Mouse (Mus musculus) heart, embryonic 15.5 days (tissue): ENCODE results near the gene Cope. TPM values are rescaled to one million over a fixed set of nuclear protein-coding genes. Genes with fewer than 3 reads are reported as not detected.

Experiments
- ATAC-seq: fragments of 200-750 bp; cut with Nextera tagmentation; replicated peaks from 2 replicates; pipeline ENCODE4 v1.8.0; 2017; ENCODE audit warnings: low read depth, moderate TSS enrichment; ENCODE audit not compliant: insufficient number of reproducible peaks, insufficient read depth, low FRiP score
- H3K27ac ChIP-seq: fragments of 300-500 bp; sonication (generic); 2 replicates; pipeline ENCODE4 v1.5.1; 2015; ENCODE audit warnings: mild to moderate bottlenecking, inconsistent platforms
- H3K27me3 ChIP-seq: fragments of 300-500 bp; sonication (generic); 2 replicates; pipeline ENCODE4 v1.6.1; 2015; ENCODE audit warnings: inconsistent platforms
- H3K36me3 ChIP-seq: fragments of 300-500 bp; sonication (generic); 2 replicates; pipeline ENCODE4 v1.6.1; 2015; ENCODE audit warnings: mild to moderate bottlenecking, inconsistent platforms
- H3K4me1 ChIP-seq: fragments of 300-500 bp; sonication (generic); replicated peaks from 2 replicates; pipeline ENCODE4 v1.6.1; 2015; ENCODE audit warnings: inconsistent platforms
- H3K4me2 ChIP-seq: fragments of 300-500 bp; sonication (generic); 2 replicates; pipeline ENCODE4 v1.6.1; 2015; ENCODE audit warnings: inconsistent platforms, mild to moderate bottlenecking, moderate library complexity
- H3K4me3 ChIP-seq: fragments of 300-500 bp; sonication (generic); 2 replicates; pipeline ENCODE4 v1.5.1; 2015; ENCODE audit warnings: mild to moderate bottlenecking, inconsistent platforms
- H3K9ac ChIP-seq: fragments of 300-500 bp; sonication (generic); 2 replicates; pipeline ENCODE4 v1.6.1; 2015; ENCODE audit warnings: mild to moderate bottlenecking, inconsistent platforms
- H3K9me3 ChIP-seq: fragments of 300-500 bp; sonication (generic); replicated peaks from 2 replicates; pipeline ENCODE4 v1.6.1; 2016; ENCODE audit warnings: inconsistent platforms
- WGBS: fragments of 180-500 bp; shearing (Covaris S2); methylation state at CpG from one replicate; pipeline ENCODE4 v1.1.7; 2015; ENCODE audit warnings: mixed read lengths; 5-methylcytosine and 5-hydroxymethylcytosine counted together
- polyA plus RNA-seq: library from polyadenylated mRNA; unstranded; fragments of >200 nt; fragmentation: Nextera tagmentation; extraction: Ambion mirVana; gene quantifications from 2 replicates; pipeline ENCODE4 v1.2.1, GENCODE M21; 2015

Cope gene
- polyA plus RNA-seq: 241 and 335 TPM in 2 replicates

GRCm38 (mm10) chr8:70302358-70302890 is at the start of gene Cope, which contains the start of gene Ddx49:
Gene Cope (plus strand): TSS chr8:70302518.
Gene Ddx49 (minus strand): TSS chr8:70302489.
- H3K4me1 ChIP-seq: peaks cover 26% of the 10 kb centered on the region
- H3K27ac ChIP-seq: peak within 1 kb of the TSS; percentile 63
- ATAC-seq: peak; percentile 86
- under 1% methylated on average over 40 of the region's 40 CpGs for WGBS
- peak within 1 kb of the TSS; percentile 75 for H3K9ac ChIP-seq
- H3K36me3 ChIP-seq: peaks cover 48% of the 10 kb centered on the region
- no peaks in the 10 kb centered on the region for H3K27me3 ChIP-seq
- no peaks in the 10 kb centered on the region for H3K9me3 ChIP-seq
- H3K4me2 ChIP-seq: peak within 1 kb of the TSS; percentile 85
- peak within 1 kb of the TSS; percentile 64 for H3K4me3 ChIP-seq

GRCm38 (mm10) chr8:70254628-70255027 is 47.7 kb upstream of the Cope start:
- Histone ChIP-seq H3K27me3 (no peaks in the 10 kb centered on the region), H3K4me2 (no peak overlapping the region), H3K36me3 (peaks cover 91% of the 10 kb centered on the region), H3K9ac (no peak overlapping the region), H3K4me1 (peaks cover 19% of the 10 kb centered on the region), H3K4me3 (no peak overlapping the region), H3K9me3 (no peaks in the 10 kb centered on the region), H3K27ac (no peak overlapping the region)
- 83% methylated on average over 1 of the region's 1 CpGs for WGBS
- ATAC-seq: no peak

GRCm38 (mm10) chr8:70257456-70257855 is 44.9 kb upstream of the Cope start:
- no peaks in the 10 kb centered on the region for H3K9me3 ChIP-seq
- no peak for ATAC-seq
- 82% methylated on average over 3 of the region's 3 CpGs for WGBS
- no peak overlapping the region for H3K4me2 ChIP-seq
- no peak overlapping the region for H3K4me3 ChIP-seq
- H3K4me1 ChIP-seq: peaks cover 22% of the 10 kb centered on the region
- H3K36me3 ChIP-seq: peaks cover 94% of the 10 kb centered on the region
- H3K9ac ChIP-seq: no peak overlapping the region
- no peaks in the 10 kb centered on the region for H3K27me3 ChIP-seq
- H3K27ac ChIP-seq: no peak overlapping the region

GRCm38 (mm10) chr8:70258600-70258999 is 43.7 kb upstream of the Cope start:
- Histone ChIP-seq H3K9ac (no peak overlapping the region; the same call in 1 of the 2 replicates), H3K27me3 (no peaks in the 10 kb centered on the region), H3K4me3 (no peak overlapping the region), H3K4me2 (no peak overlapping the region), H3K4me1 (peaks cover 22% of the 10 kb centered on the region), H3K36me3 (peaks cover 94% of the 10 kb centered on the region), H3K27ac (peak overlapping the region; percentile 80), H3K9me3 (no peaks in the 10 kb centered on the region)
- ATAC-seq: peak; percentile 63
- 63% methylated on average over 5 of the region's 5 CpGs for WGBS

GRCm38 (mm10) chr8:70259043-70259442 is 43.3 kb upstream of the Cope start:
- no peaks in the 10 kb centered on the region for H3K9me3 ChIP-seq
- H3K27me3 ChIP-seq: no peaks in the 10 kb centered on the region
- peaks cover 22% of the 10 kb centered on the region for H3K4me1 ChIP-seq
- H3K9ac ChIP-seq: no peak overlapping the region
- H3K4me2 ChIP-seq: no peak overlapping the region
- peak overlapping the region; percentile 80 for H3K27ac ChIP-seq
- peaks cover 93% of the 10 kb centered on the region for H3K36me3 ChIP-seq
- peak; percentile 70 for ATAC-seq
- 25% methylated on average over 2 of the region's 2 CpGs for WGBS
- H3K4me3 ChIP-seq: no peak overlapping the region

- Histone ChIP-seq H3K4me2 (no peak overlapping the region), H3K4me1 (peaks cover 11% of the 10 kb centered on the region), H3K9ac (no peak overlapping the region), H3K9me3 (no peaks in the 10 kb centered on the region), H3K36me3 (peaks cover 20% of the 10 kb centered on the region), H3K27ac (no peak overlapping the region), H3K4me3 (no peak overlapping the region), H3K27me3 (no peaks in the 10 kb centered on the region)
- 76% methylated on average over 3 of the region's 3 CpGs for WGBS
- ATAC-seq: no peak
These were observed 34.6 kb upstream of the Cope start for GRCm38 (mm10) chr8:70267674-70268073.

- no peak for ATAC-seq
- Histone ChIP-seq H3K9me3 (no peaks in the 10 kb centered on the region), H3K27ac (no peak overlapping the region), H3K27me3 (no peaks in the 10 kb centered on the region), H3K36me3 (peaks cover 14% of the 10 kb centered on the region), H3K9ac (no peak overlapping the region), H3K4me2 (no peak overlapping the region), H3K4me1 (peaks cover 11% of the 10 kb centered on the region), H3K4me3 (no peak overlapping the region)
- 63% methylated on average over 5 of the region's 5 CpGs for WGBS
These were observed 34.0 kb upstream of the Cope start for GRCm38 (mm10) chr8:70268311-70268710.

- no peaks in the 10 kb centered on the region for H3K27me3 ChIP-seq
- WGBS: 48% methylated on average over 11 of the region's 11 CpGs
- no peaks in the 10 kb centered on the region for H3K9me3 ChIP-seq
- peaks cover 8% of the 10 kb centered on the region; the same call in 1 of the 2 replicates for H3K36me3 ChIP-seq
- H3K4me2 ChIP-seq: no peak overlapping the region
- no peak for ATAC-seq
- H3K4me1 ChIP-seq: peaks cover 11% of the 10 kb centered on the region
- no peak overlapping the region for H3K4me3 ChIP-seq
- no peak overlapping the region for H3K27ac ChIP-seq
- no peak overlapping the region for H3K9ac ChIP-seq
These were observed 33.3 kb upstream of the Cope start for GRCm38 (mm10) chr8:70268799-70269565.

- 0 out of 2 replicates have a peak, but pooled peaks have one; percentile 53 for ATAC-seq
- H3K4me2 ChIP-seq: no peak overlapping the region
- no peak overlapping the region for H3K27ac ChIP-seq
- H3K4me3 ChIP-seq: no peak overlapping the region
- WGBS: 42% methylated on average over 3 of the region's 3 CpGs
- no peaks in the 10 kb centered on the region for H3K36me3 ChIP-seq
- no peaks in the 10 kb centered on the region for H3K9me3 ChIP-seq
- H3K9ac ChIP-seq: no peak overlapping the region
- H3K4me1 ChIP-seq: peaks cover 11% of the 10 kb centered on the region
- H3K27me3 ChIP-seq: no peaks in the 10 kb centered on the region
These were observed 29.4 kb upstream of the Cope start for GRCm38 (mm10) chr8:70272949-70273348.

GRCm38 (mm10) chr8:70274350-70274749 is 28.0 kb upstream of the Cope start:
- Histone ChIP-seq H3K4me2 (no peak overlapping the region), H3K9ac (no peak overlapping the region), H3K27ac (no peak overlapping the region), H3K4me1 (peaks cover 15% of the 10 kb centered on the region), H3K36me3 (no peaks in the 10 kb centered on the region), H3K27me3 (no peaks in the 10 kb centered on the region), H3K4me3 (no peak overlapping the region), H3K9me3 (no peaks in the 10 kb centered on the region)
- no peak for ATAC-seq

- peak overlapping the region; percentile 63 for H3K27ac ChIP-seq
- 73% methylated on average over 3 of the region's 3 CpGs for WGBS
- H3K4me1 ChIP-seq: peaks cover 27% of the 10 kb centered on the region
- H3K9ac ChIP-seq: no peak overlapping the region
- ATAC-seq: peak; percentile 58
- H3K4me2 ChIP-seq: no peak overlapping the region
- no peak overlapping the region for H3K4me3 ChIP-seq
- no peaks in the 10 kb centered on the region for H3K27me3 ChIP-seq
- no peaks in the 10 kb centered on the region for H3K36me3 ChIP-seq
- no peaks in the 10 kb centered on the region for H3K9me3 ChIP-seq
These were observed 25.8 kb upstream of the Cope start for GRCm38 (mm10) chr8:70276476-70276875.
